Mouse (Mus musculus) neural tube, embryonic 12.5 days (tissue): ENCODE data around the gene Sult2b1. TPM values are rescaled to one million over a fixed set of nuclear protein-coding genes. Genes with fewer than 3 reads are reported as not detected.

ENCODE experiments used
- polyA plus RNA-seq: library from polyadenylated mRNA; unstranded; fragments of >200 nt; fragmentation: Nextera tagmentation; extraction: Ambion mirVana; gene quantifications from 2 replicates; pipeline ENCODE4 v1.2.1, GENCODE M21; 2016

Sult2b1 gene
- polyA plus RNA-seq, 1 experiment from 2014 or later: 2.1 TPM

Other genes starting within 250 kb of the Sult2b1 start
- 0.26 and 0.43 TPM in 2 replicates for gene Hsd17b14, start 229.8 kb downstream of the Sult2b1 start, polyA plus RNA-seq
- 25.7 and 29.2 TPM in 2 replicates for gene Bcat2, start 214.5 kb downstream of the Sult2b1 start, polyA plus RNA-seq
- not detected in 2 replicates for gene Fgf21, start 169.2 kb downstream of the Sult2b1 start, polyA plus RNA-seq
- gene Fut1, start 167.4 kb downstream of the Sult2b1 start, polyA plus RNA-seq: not detected in 2 replicates
- gene Izumo1, start 162.9 kb downstream of the Sult2b1 start, polyA plus RNA-seq: 0.23 TPM in 1 of 2 replicates, not detected in the other
- gene Rasip1, start 157.2 kb downstream of the Sult2b1 start, polyA plus RNA-seq: 16.5 and 16.8 TPM in 2 replicates
- 3.5 and 4.9 TPM in 2 replicates for gene Mamstr, start 144.7 kb downstream of the Sult2b1 start, polyA plus RNA-seq
- 0.17 and 0.20 TPM in 2 replicates for gene Fut2, start 118.3 kb downstream of the Sult2b1 start, polyA plus RNA-seq
- gene Ntn5, start 100.6 kb downstream of the Sult2b1 start, polyA plus RNA-seq: 1.2 and 1.7 TPM in 2 replicates
- 1.0 and 1.2 TPM in 2 replicates for gene Sec1, start 90.3 kb downstream of the Sult2b1 start, polyA plus RNA-seq
- 35.5 and 36.6 TPM in 2 replicates for gene Car11, start 84.8 kb downstream of the Sult2b1 start, polyA plus RNA-seq
- gene Dbp, start 79.6 kb downstream of the Sult2b1 start, polyA plus RNA-seq: 4.1 TPM in 2 replicates
- 665 and 700 TPM in 2 replicates for gene Rpl18, start 69.2 kb downstream of the Sult2b1 start, polyA plus RNA-seq
- 28.0 and 29.0 TPM in 2 replicates for gene Sphk2, start 66.7 kb downstream of the Sult2b1 start, polyA plus RNA-seq
- 0.94 and 1.00 TPM in 2 replicates for gene Fam83e, start 63.5 kb downstream of the Sult2b1 start, polyA plus RNA-seq
- not detected in 2 replicates for gene Spaca4, start 58.9 kb downstream of the Sult2b1 start, polyA plus RNA-seq
- gene Lmtk3, start 931 bp downstream of the Sult2b1 start, polyA plus RNA-seq: 10.9 and 14.1 TPM in 2 replicates
- 305 and 308 TPM in 2 replicates for gene Cyth2, start 29.9 kb upstream of the Sult2b1 start, polyA plus RNA-seq
- gene Kcnj14, start 40.1 kb upstream of the Sult2b1 start, polyA plus RNA-seq: 0.86 and 0.87 TPM in 2 replicates
- gene Grwd1, start 46.3 kb upstream of the Sult2b1 start, polyA plus RNA-seq: 48.3 and 50.7 TPM in 2 replicates
- gene Kdelr1, start 88.1 kb upstream of the Sult2b1 start, polyA plus RNA-seq: 41.8 and 54.4 TPM in 2 replicates
- 1.3 and 1.5 TPM in 2 replicates for gene Grin2d, start 93.7 kb upstream of the Sult2b1 start, polyA plus RNA-seq
- gene Syngr4, start 112.0 kb upstream of the Sult2b1 start, polyA plus RNA-seq: 0.22 and 0.56 TPM in 2 replicates
- gene Tmem143, start 112.3 kb upstream of the Sult2b1 start, polyA plus RNA-seq: 3.9 and 4.4 TPM in 2 replicates
- gene Emp3, start 136.7 kb upstream of the Sult2b1 start, polyA plus RNA-seq: 32.8 and 33.2 TPM in 2 replicates
- 2.8 and 3.7 TPM in 2 replicates for gene Ccdc114, start 139.4 kb upstream of the Sult2b1 start, polyA plus RNA-seq
- 0.22 and 0.71 TPM in 2 replicates for gene Abcc6, start 245.6 kb upstream of the Sult2b1 start, polyA plus RNA-seq
- 33.3 and 36.4 TPM in 2 replicates for gene Nomo1, start 249.0 kb upstream of the Sult2b1 start, polyA plus RNA-seq